Mouse (Mus musculus): Measurements from ENCODE around the gene Tdrd9.

DNA sequence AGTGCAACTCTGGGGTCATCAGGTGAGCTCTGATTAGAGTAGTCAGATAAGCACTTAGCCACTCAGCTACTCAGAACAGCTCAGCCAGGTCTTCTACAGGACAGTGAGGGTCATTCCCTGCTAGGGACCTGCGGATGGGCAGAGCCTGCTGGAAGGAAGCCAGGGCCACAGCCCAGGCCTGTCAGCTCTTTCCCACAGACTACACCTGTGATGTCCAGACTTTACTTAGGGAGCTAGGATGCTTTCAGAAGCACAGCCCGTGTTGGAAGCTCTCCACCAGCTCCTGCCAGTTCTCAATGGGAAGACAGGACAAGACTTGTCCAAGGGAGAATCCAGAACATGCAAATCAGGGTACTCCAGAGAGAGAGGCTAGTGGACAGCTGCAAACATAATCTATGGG is 37.4 kb upstream of the Tdrd9 start:
- TF ChIP-seq CTCF (conservative IDR thresholded peaks at IDR 0.05; ENCODE audit: insufficient read depth, insufficient read length, low read depth, low read length), result no peak
- TF ChIP-seq POLR2A (IDR thresholded peaks at IDR 0.05; ENCODE audit: low read depth, low read length), result no peak

All from kidney, adult 2 months (tissue).